Mouse (Mus musculus): ENCODE results near the gene Rin3. TPM values are rescaled to one million over a fixed set of nuclear protein-coding genes. Genes with fewer than 3 reads are reported as not detected.
A peak's percentile ranks its signal among the peaks of the same experiment; 100 is the strongest.
"Not testable (repeated sequence)": the region's sequence is repeated elsewhere in the genome, so short reads cannot be mapped to it uniquely, and the experiment has no call there.

Gene Rin3
- total RNA-seq, 2 experiments from 2014 or later: 68.0 to 119 TPM

- ATAC-seq (replicated peaks; ENCODE audit: poor library complexity): not testable (repeated sequence)
Observed at GRCm38 (mm10) chr12:102280290-102280689, 2.6 kb upstream of the Rin3 start.

- ATAC-seq (replicated peaks; ENCODE audit: poor library complexity): no peak
Observed at GRCm38 (mm10) chr12:102280867-102281503, 1.9 kb upstream of the Rin3 start.

- ATAC-seq (replicated peaks; ENCODE audit: poor library complexity): peak; percentile 76
Observed at GRCm38 (mm10) chr12:102282126-102282525, 722 bp upstream of the Rin3 start.

GRCm38 (mm10) chr12:102283483-102284266, 827 bp downstream of the Rin3 start:
- no peak for ATAC-seq (replicated peaks; ENCODE audit: poor library complexity)

- no peak for ATAC-seq (replicated peaks; ENCODE audit: poor library complexity)
Observed at GRCm38 (mm10) chr12:102284267-102284610, 1.4 kb downstream of the Rin3 start.

GRCm38 (mm10) chr12:102284618-102285159, 1.8 kb downstream of the Rin3 start:
- ATAC-seq (replicated peaks; ENCODE audit: poor library complexity): no peak

GRCm38 (mm10) chr12:102285318-102285717, 2.5 kb downstream of the Rin3 start:
- no peak for ATAC-seq (replicated peaks; ENCODE audit: poor library complexity)

- no peak for ATAC-seq (replicated peaks; ENCODE audit: poor library complexity)
Observed at GRCm38 (mm10) chr12:102285779-102286178, 2.9 kb downstream of the Rin3 start.

GRCm38 (mm10) chr12:102286681-102287414, 4.0 kb downstream of the Rin3 start:
- no peak for ATAC-seq (replicated peaks; ENCODE audit: poor library complexity)

- no peak for ATAC-seq (replicated peaks; ENCODE audit: poor library complexity)
Observed at GRCm38 (mm10) chr12:102287904-102288602, 5.2 kb downstream of the Rin3 start.

GRCm38 (mm10) chr12:102288846-102289245, 6.0 kb downstream of the Rin3 start:
- no peak for ATAC-seq (replicated peaks; ENCODE audit: poor library complexity)

- ATAC-seq (replicated peaks; ENCODE audit: poor library complexity): no peak
Observed at GRCm38 (mm10) chr12:102289568-102289967, 6.7 kb downstream of the Rin3 start.

- peak; percentile 48 for ATAC-seq (replicated peaks; ENCODE audit: poor library complexity)
Observed at GRCm38 (mm10) chr12:102290662-102291061, 7.8 kb downstream of the Rin3 start.

GRCm38 (mm10) chr12:102291686-102292085, 8.8 kb downstream of the Rin3 start:
- ATAC-seq (replicated peaks; ENCODE audit: poor library complexity): no peak

GRCm38 (mm10) chr12:102292501-102293215, 9.8 kb downstream of the Rin3 start:
- ATAC-seq (replicated peaks; ENCODE audit: poor library complexity): no peak

- ATAC-seq (replicated peaks; ENCODE audit: poor library complexity): no peak
Observed at GRCm38 (mm10) chr12:102294634-102295033, 11.8 kb downstream of the Rin3 start.

- peak; percentile 35 for ATAC-seq (replicated peaks; ENCODE audit: poor library complexity)
Observed at GRCm38 (mm10) chr12:102295230-102295629, 12.4 kb downstream of the Rin3 start.

- ATAC-seq (replicated peaks; ENCODE audit: poor library complexity): no peak
Observed at GRCm38 (mm10) chr12:102295662-102296061, 12.8 kb downstream of the Rin3 start.

GRCm38 (mm10) chr12:102296361-102296760, 13.5 kb downstream of the Rin3 start:
- no peak for ATAC-seq (replicated peaks; ENCODE audit: poor library complexity)

GRCm38 (mm10) chr12:102296967-102297366, 14.1 kb downstream of the Rin3 start:
- peak; percentile 71 for ATAC-seq (replicated peaks; ENCODE audit: poor library complexity)

Data from megakaryocyte progenitor cell, adult 5-6 weeks (primary cell).